Mouse (Mus musculus) gastrocnemius, postnatal 10 days (tissue): Measurements from ENCODE around the gene Adamts14. TPM values are rescaled to one million over a fixed set of nuclear protein-coding genes. Genes with fewer than 3 reads are reported as not detected.

Source experiments
- DNase-seq: peaks from one replicate; pipeline ENCODE4 v3.0.0; 2021; ENCODE audit warnings: mixed read lengths
- total RNA-seq, 2 experiments: library from RNA; stranded (reverse); gene quantifications; 2 replicates each; pipeline ENCODE4 v1.2.3; 2021

Gene Adamts14
- total RNA-seq, 2 experiments from 2014 or later: 4.7 to 8.0 TPM

DNA sequence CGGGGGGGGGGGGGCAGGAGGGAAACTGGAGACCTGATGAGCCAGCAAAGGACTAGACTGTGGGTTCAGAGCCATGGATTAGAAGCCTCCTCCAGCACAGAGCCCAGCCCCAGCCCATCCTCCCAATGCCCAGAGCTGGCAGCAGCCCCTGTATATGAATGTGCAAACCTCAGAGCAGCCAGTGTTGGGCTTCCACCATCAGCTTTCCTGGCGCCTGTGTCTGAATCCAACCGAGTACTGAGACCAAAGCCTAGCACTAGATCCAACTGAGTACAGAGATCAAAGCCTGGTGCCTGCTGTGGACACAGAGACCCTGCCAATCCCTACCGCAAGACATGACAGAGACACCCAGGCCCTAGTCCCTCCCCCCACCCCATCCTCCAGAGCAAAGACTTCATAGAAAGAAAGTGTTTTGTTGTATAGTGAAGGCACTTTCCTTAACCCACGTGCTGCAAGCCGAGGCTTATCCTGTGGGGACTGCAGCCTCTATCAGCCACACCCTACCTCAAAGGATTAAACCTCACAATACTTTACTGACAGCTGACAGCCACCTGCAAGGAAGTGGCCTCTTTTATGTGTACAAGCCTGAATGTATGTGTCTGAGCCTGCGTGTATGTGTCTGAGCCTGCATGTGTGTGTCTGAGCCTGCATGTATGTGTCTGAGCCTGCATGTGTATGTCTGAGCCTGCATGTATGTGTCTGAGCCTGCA lies 40.2 kb downstream of the Adamts14 start:
- no peak for DNase-seq

DNA sequence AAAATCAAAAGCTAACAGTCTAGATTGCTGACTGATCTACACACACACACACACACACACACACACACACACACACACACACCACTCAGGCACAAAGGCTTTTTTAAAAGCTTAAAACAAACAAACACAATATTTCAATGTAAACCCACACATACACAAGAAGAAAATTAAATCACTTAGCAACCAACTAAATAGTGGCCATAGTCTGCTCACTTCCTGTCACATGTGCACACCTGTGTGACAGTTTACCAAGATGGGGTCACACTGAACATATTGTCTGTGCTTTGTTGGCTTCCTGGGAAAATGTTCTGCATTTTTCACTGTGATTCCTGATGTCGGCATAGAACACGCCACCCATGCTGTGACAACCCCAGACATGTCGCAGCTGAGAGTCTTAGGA lies 41.5 kb downstream of the Adamts14 start:
- DNase-seq: no peak

DNA sequence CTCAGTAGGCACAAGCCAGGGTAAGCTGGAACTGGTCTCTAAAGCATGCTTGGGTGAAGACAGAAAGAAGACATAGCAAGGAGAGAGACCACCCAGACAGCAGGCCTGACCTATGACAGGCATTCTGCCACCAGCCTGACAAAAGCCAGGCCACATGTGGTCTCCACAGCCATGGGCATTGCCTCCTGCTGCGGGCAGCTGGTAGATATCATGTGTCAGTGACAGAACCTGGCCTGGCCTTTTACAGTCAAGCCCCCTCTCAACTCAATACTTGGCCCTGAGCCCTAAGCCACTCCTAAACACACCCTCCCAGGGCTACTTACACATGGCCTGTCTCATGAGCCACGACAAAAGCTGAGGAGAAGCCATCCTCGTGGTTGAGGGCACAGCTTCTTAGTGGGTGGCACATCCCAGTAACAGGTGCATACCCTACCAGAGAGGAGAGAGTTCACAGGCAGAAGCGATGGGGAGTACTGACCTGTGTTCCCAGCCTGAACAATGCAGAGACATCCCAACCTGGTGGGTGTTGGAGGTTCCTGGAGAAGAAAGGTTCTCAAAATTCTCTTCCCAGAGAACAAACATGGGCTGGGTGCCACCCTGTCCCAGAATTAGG lies 46.3 kb downstream of the Adamts14 start:
- no peak for DNase-seq

DNA sequence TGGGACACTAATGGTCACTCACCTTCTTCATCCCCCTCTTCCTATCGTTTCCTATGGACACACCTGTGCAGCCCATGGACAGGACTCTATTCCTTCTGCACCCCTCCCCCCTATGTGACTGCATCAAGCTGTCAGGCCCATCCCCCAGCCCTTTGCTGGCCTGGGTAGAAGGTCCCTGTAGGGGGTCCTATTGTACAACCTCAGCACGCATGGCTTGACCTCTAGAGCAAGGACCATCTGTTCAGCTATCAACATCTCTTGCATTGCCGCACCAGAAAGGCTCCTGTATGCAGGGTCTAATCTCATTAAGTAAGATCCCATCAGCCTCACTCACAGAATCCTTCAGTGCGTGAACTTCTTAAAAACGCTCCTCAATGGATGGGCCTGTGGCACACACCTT lies 47.5 kb downstream of the Adamts14 start:
- no peak for DNase-seq

DNA sequence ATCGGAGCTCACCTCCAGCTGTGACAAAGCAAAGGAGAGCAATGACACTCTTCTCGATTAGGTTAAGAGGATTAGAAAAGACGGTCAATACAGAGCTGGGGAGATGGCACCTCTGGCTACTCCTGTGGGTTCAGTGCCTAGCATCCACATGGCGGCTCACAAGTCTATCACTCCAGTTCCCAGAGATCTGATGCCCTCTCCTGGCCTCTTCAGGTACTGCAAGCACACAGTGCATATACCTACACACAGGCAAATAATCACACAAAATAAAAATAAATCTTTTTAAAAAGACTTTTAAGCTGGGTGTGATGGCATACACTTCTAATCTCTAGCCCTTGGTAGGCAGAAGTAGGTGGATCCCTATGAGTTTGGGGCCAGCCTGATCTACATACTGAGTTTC lies 53.9 kb downstream of the Adamts14 start:
- DNase-seq: no peak

GRCm38 (mm10) chr10:61216163-61216562 lies 57.1 kb downstream of the Adamts14 start:
- no peak for DNase-seq

GRCm38 (mm10) chr10:61215658-61216057 lies 57.6 kb downstream of the Adamts14 start:
- DNase-seq: no peak

DNA sequence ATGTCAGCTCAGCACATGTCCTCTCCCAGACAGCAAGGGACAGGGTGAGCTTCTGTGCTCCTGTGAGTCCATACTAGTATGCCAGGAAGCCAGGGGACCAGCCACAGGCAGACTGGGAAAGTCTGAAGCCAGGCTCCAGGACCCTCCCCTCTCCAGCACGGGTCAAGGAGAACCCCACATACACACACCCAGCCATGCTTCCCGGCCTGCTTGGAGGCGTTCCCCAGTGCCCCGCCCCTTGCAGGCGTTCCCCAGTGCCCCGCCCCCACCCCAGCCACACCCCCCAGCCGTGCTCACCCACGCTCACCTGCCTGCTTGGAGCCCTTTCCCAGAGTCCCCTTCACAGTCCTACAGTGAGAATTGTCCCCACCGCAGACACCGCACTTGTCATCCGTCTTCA lies 60.4 kb downstream of the Adamts14 start:
- no peak for DNase-seq

- peak; percentile 72 for DNase-seq
Observed at GRCm38 (mm10) chr10:61211743-61212142, 61.5 kb downstream of the Adamts14 start.

GRCm38 (mm10) chr10:61211105-61211504 lies 62.1 kb downstream of the Adamts14 start:
- DNase-seq: no peak

DNA sequence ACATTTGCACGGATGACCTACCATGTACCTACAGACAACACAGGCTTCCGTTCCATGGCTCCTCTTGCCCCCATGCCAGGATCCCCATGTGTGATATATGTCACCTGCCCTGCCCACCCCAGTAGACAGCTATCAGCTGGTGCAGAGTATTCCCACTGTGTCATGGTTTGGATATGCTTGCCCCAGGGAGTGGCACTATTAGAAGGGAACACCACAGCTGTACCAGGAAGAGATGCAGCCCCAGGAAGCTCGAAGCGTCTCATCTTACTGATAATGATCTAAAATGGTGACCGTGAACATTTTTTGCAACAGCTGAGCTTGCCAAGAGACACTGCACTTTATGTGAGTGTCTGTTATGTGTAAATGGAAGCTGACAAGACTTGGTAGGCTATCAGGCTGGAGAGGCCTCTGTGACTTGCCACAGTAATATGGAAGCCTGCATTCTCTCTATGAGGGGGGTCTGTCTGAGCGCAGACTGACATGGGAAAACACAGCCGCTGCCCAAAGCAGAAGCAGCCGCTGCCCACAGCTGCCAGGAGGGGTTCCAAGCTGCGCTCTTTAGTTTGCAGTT lies 65.0 kb downstream of the Adamts14 start:
- DNase-seq: no peak

- no peak for DNase-seq
Observed at GRCm38 (mm10) chr10:61203930-61204329, 69.3 kb downstream of the Adamts14 start.

GRCm38 (mm10) chr10:61201596-61202318 lies 71.5 kb downstream of the Adamts14 start:
- no peak for DNase-seq

DNA sequence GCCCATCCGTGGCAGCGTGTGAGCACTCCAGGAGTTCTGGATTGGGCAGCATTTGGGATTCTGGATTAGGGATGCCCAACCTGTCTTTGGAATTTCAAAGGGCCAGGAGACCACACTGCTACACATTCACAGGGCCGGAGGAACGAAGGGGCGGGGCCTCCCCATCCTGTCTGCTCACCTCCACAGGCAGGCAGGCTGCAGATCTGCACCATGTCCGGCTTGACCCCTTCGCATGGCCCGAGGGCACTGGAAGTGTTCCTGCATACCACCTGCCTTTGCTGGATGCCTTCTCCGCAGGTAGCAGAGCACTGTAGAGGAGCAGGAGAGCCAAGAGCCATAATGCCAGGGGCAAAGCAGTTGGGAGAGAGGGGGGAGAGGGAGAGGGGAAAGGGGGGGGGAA lies 72.2 kb downstream of the Adamts14 start:
- no peak for DNase-seq

DNA sequence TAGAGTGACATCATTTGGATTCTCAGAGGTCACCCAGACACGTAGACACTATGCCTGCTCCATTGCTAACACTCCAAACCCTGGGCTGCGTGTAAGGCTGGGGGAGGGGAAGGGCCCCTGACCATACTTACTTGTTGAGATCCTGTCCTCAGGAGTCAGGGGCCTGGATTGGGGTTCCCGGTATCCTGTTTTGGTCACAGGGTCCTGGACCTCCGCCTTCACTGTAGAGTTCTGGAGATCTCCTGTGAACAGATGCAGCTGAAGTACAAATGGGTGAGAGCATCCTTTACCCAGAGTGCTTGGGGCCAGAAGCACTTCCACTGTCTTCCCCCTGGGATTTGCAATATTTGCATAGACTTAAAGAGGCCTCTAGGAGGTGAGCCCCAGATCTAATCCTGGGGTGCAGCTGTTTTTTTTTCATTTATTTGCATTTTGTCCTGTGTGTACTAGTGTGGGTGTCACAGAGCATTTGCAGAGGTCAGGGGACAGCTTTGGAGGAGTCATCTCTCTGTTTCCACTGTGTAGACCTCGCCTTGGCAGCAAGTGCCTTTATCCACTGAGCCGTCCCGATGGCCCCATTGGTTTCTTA lies 72.9 kb downstream of the Adamts14 start:
- DNase-seq: no peak

DNA sequence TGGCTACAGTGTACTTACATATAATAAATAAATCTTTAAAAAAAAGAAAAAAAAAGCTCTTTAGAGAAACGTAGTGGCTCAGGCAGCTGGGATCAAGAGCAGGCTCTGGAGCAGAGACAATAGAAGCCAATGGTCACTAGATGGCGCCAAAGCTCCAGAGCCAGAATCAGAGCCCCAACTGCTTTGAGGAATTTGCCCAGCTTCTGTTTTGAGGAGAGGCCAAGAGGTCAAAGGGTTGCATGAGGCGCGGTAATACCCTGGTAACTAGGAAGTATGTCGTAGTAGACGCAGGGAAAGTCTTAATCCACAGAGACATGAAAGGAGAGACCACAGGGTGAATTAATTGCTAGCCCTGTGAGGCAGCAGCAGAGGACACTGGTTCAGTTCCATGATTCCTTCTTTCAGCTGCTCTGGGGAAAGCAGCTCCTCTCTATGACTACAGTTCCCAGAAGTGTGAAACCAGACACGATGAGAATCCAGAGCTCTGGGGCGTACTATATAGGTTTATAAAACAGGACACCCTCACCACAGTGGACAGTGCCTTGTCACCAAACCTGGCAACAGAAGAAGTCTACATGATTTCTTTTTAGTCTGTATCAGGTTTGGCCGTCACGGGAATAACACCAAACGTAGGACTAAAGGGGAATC lies 73.5 kb downstream of the Adamts14 start:
- peak; percentile 75 for DNase-seq

- DNase-seq: no peak
Observed at GRCm38 (mm10) chr10:61195718-61196291, 77.4 kb downstream of the Adamts14 start.

GRCm38 (mm10) chr10:61195216-61195615 lies 78.0 kb downstream of the Adamts14 start:
- no peak for DNase-seq

- DNase-seq: no peak
Observed at GRCm38 (mm10) chr10:61194611-61195010, 78.6 kb downstream of the Adamts14 start.

DNA sequence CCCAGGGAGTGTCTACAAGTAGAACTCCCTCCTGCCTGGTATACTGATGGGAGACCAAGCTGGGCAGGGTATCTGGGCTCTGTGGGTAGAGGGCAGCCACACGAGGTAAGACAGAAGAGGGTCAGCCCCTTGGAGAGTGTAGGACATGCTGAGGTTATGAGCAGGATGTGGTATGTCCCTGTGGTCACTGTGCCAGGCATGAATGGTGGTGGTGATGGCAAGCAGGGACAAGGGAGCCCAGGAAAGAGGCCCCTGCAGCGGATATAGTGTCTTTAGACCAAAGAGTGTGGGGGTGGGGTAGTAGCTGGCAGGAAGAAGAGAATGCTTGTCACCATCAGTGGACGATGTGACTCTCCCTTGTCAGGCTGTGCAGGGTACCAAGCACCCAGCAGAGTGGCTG lies 85.2 kb downstream of the Adamts14 start:
- DNase-seq: no peak

- no peak for DNase-seq
Observed at GRCm38 (mm10) chr10:61187001-61187400, 86.2 kb downstream of the Adamts14 start.

- DNase-seq: no peak
Observed at GRCm38 (mm10) chr10:61179927-61180326, 93.3 kb downstream of the Adamts14 start.
